Mouse (Mus musculus) intestine, embryonic 14.5 days (tissue): ENCODE measurements around the gene Mob1b. TPM values are rescaled to one million over a fixed set of nuclear protein-coding genes. Genes with fewer than 3 reads are reported as not detected.

Experiments used
- ATAC-seq: fragments of 200-750 bp; cut with Nextera tagmentation; replicated peaks from 2 replicates; pipeline ENCODE4 v1.8.0; 2017; ENCODE audit warnings: low read depth, moderate number of reproducible peaks, moderate TSS enrichment, moderate library complexity; ENCODE audit not compliant: low FRiP score, low TSS enrichment
- DNase-seq: peaks from one replicate; pipeline ENCODE4 v3.0.0-alpha.2; 2018; ENCODE audit warnings: low spot score
- H3K27ac ChIP-seq: fragments of 300-500 bp; sonication (generic); 2 replicates; pipeline ENCODE4 v1.5.1; 2014; ENCODE audit warnings: low read depth, mild to moderate bottlenecking, control low read depth
- H3K27me3 ChIP-seq: fragments of 300-500 bp; sonication (generic); replicated peaks from 2 replicates; pipeline ENCODE4 v1.6.1; 2014; ENCODE audit warnings: low read length, control low read depth; ENCODE audit not compliant: control insufficient read depth, insufficient read depth
- H3K36me3 ChIP-seq: fragments of 300-500 bp; sonication (generic); 2 replicates; pipeline ENCODE4 v1.6.1; 2014; ENCODE audit warnings: low read length, control low read depth; ENCODE audit not compliant: control insufficient read depth, insufficient read depth
- H3K4me1 ChIP-seq: fragments of 300-500 bp; sonication (generic); replicated peaks from 2 replicates; pipeline ENCODE4 v1.6.1; 2014; ENCODE audit warnings: low read length, control low read depth, mixed read lengths; ENCODE audit not compliant: control insufficient read depth, insufficient read depth
- H3K4me2 ChIP-seq: fragments of 300-500 bp; sonication (generic); 2 replicates; pipeline ENCODE4 v1.6.1; 2014; ENCODE audit warnings: low read length
- H3K4me3 ChIP-seq: fragments of 300-500 bp; sonication (generic); 2 replicates; pipeline ENCODE4 v1.5.1; 2014; ENCODE audit warnings: low read depth, low read length, control low read depth, mixed read lengths
- H3K9ac ChIP-seq: fragments of 300-500 bp; sonication (generic); 2 replicates; pipeline ENCODE4 v1.6.1; 2014; ENCODE audit warnings: mild to moderate bottlenecking, low read length
- H3K9me3 ChIP-seq: fragments of 300-500 bp; sonication (generic); 2 replicates; pipeline ENCODE4 v1.6.1; 2016; ENCODE audit warnings: low read length, control low read depth; ENCODE audit not compliant: control insufficient read depth
- WGBS: fragments of 180-500 bp; shearing (Covaris S2); extraction: QIAGEN DNeasy Blood & Tissue Kit; methylation state at CpG from one replicate; pipeline ENCODE4 v1.1.7; 2014; 5-methylcytosine and 5-hydroxymethylcytosine counted together
- polyA plus RNA-seq: library from polyadenylated mRNA; unstranded; fragments of >200 nt; fragmentation: Nextera tagmentation; extraction: Ambion mirVana; gene quantifications from 2 replicates; pipeline ENCODE4 v1.2.1, GENCODE M21; 2014

Gene Mob1b
- polyA plus RNA-seq, 1 experiment from 2014 or later: 14.7 TPM

DNA sequence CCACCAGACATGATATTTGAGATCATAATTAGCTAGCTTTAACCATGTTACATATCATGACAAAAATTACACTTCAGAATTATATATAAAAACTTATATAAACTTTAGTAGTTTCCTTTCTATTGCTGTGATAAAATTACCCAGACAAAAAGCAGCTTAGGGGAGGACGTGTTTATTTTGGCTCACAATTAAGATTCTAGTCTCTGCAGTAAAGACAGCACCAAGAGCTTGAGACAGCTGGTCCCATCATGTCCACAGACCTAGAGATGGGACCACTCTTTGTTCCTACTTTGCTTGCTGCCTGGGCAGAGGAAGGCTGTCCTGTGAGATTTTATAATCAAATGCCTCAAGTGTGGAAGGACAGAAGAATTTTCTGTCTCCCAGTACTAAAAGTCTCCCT lies 64.4 kb downstream of the Mob1b start:
- H3K4me3 ChIP-seq: no peak overlapping the region
- WGBS: 96% methylated on average over 1 of the region's 1 CpGs
- H3K4me1 ChIP-seq: no peaks in the 10 kb centered on the region
- DNase-seq (no peak), ATAC-seq (no peak)
- H3K9ac ChIP-seq: no peak overlapping the region
- no peaks in the 10 kb centered on the region for H3K9me3 ChIP-seq
- no peaks in the 10 kb centered on the region for H3K27me3 ChIP-seq
- peaks cover 52% of the 10 kb centered on the region for H3K36me3 ChIP-seq
- no peak overlapping the region for H3K27ac ChIP-seq
- no peak overlapping the region for H3K4me2 ChIP-seq

DNA sequence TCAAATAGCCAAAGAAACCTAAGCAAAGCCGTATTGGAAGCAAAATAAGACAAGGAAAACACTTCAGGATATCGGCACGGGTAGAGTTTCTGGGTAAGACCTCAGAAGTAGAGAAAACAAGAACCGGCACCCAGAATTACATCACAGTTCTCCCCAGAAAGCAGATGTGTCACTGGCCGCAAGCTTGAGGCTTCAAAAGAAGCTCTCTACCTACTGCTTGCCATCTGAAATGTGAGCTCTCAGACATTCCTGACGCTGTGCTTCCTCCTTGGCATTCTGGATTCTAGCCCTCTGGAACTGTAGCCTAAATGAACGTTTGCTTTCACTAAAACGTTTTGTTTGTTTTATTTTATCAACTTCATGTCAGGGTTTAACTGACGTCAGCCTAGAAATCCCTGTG lies 70.0 kb downstream of the Mob1b start:
- WGBS: 37% methylated on average over 9 of the region's 9 CpGs
- no peak for DNase-seq

GRCm38 (mm10) chr5:88791256-88792245 lies 70.9 kb downstream of the Mob1b start:
- no peak overlapping the region for H3K4me3 ChIP-seq
- H3K27me3 ChIP-seq: no peaks in the 10 kb centered on the region
- H3K4me1 ChIP-seq: no peaks in the 10 kb centered on the region
- H3K9ac ChIP-seq: no peak overlapping the region
- no peak overlapping the region for H3K4me2 ChIP-seq
- DNase-seq (peak; percentile 74), ATAC-seq (no peak)
- no peaks in the 10 kb centered on the region for H3K9me3 ChIP-seq
- 39% methylated on average over 10 of the region's 10 CpGs for WGBS
- H3K36me3 ChIP-seq: no peaks in the 10 kb centered on the region
- H3K27ac ChIP-seq: no peak overlapping the region

More for the DNA sequence above, 70.0 kb downstream of the Mob1b start:
- Histone ChIP-seq H3K36me3 (peaks cover 5% of the 10 kb centered on the region), H3K4me2 (no peak overlapping the region), H3K9me3 (no peaks in the 10 kb centered on the region), H3K4me1 (no peaks in the 10 kb centered on the region), H3K4me3 (no peak overlapping the region), H3K27me3 (no peaks in the 10 kb centered on the region), H3K9ac (no peak overlapping the region), H3K27ac (no peak overlapping the region)
- ATAC-seq: no peak

DNA sequence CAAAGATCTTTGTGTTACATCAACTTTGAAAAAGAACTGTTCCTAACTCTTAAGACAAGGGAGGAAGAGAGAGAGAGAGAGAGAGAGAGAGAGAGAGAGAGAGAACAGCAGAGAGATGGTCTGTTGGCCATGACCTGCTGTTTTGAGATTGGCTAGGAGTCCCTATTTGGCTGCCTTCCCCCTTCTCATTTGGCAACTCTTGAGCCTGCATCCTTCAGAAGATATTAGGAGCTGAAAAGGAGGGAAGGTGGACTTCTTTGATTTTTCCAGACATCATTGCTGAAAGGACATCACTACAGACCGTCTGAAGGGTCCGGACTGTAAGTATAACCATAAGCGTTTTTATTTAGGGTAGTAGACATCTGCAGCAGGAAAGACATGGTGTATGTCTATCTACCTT lies 73.0 kb downstream of the Mob1b start:
- 93% methylated on average over 3 of the region's 3 CpGs for WGBS
- H3K4me3 ChIP-seq: no peak overlapping the region
- no peak for ATAC-seq

GRCm38 (mm10) chr5:88795910-88796584 lies 75.4 kb downstream of the Mob1b start:
- ATAC-seq (no peak), DNase-seq (no peak)
- no peaks in the 10 kb centered on the region for H3K36me3 ChIP-seq
- H3K9me3 ChIP-seq: no peaks in the 10 kb centered on the region
- no peak overlapping the region for H3K4me3 ChIP-seq
- no peak overlapping the region for H3K9ac ChIP-seq
- no peaks in the 10 kb centered on the region for H3K4me1 ChIP-seq
- H3K4me2 ChIP-seq: peak overlapping the region; percentile 0; the same call in 1 of the 2 replicates
- WGBS: 47% methylated on average over 9 of the region's 9 CpGs
- no peak overlapping the region for H3K27ac ChIP-seq
- H3K27me3 ChIP-seq: no peaks in the 10 kb centered on the region

More for the DNA sequence above, 73.0 kb downstream of the Mob1b start:
- H3K4me1 ChIP-seq: no peaks in the 10 kb centered on the region
- H3K9me3 ChIP-seq: no peaks in the 10 kb centered on the region
- H3K4me2 ChIP-seq: no peak overlapping the region
- no peak overlapping the region for H3K9ac ChIP-seq
- H3K36me3 ChIP-seq: no peaks in the 10 kb centered on the region
- no peak for DNase-seq
- no peaks in the 10 kb centered on the region for H3K27me3 ChIP-seq
- H3K27ac ChIP-seq: no peak overlapping the region

DNA sequence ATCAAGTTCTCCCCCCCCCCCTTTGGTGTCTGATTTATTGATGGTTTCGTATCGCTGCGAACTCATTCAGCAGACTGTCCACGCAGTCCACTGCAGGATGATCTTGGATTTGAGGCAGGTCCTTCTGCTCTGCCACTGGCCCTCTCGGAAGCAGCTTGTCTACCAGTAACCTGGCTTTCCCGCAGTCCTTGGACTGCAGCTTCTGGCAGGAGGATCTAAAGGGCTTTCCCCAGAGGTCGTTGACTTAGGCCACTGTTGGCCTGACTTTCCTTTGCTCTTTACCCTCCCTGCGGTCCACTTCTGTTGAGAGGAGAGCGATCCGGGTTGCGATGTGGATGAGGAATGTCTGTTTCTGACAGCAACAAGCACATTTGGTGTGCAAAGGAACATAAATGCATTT lies 75.9 kb downstream of the Mob1b start:
- no peak for DNase-seq
- no peak overlapping the region for H3K4me3 ChIP-seq
- no peak for ATAC-seq
- no peaks in the 10 kb centered on the region for H3K27me3 ChIP-seq
- no peak overlapping the region for H3K27ac ChIP-seq
- H3K4me2 ChIP-seq: peak overlapping the region; percentile 0; the same call in 1 of the 2 replicates
- no peaks in the 10 kb centered on the region for H3K4me1 ChIP-seq
- 43% methylated on average over 11 of the region's 11 CpGs for WGBS
- H3K9ac ChIP-seq: no peak overlapping the region
- no peaks in the 10 kb centered on the region for H3K9me3 ChIP-seq
- H3K36me3 ChIP-seq: no peaks in the 10 kb centered on the region

DNA sequence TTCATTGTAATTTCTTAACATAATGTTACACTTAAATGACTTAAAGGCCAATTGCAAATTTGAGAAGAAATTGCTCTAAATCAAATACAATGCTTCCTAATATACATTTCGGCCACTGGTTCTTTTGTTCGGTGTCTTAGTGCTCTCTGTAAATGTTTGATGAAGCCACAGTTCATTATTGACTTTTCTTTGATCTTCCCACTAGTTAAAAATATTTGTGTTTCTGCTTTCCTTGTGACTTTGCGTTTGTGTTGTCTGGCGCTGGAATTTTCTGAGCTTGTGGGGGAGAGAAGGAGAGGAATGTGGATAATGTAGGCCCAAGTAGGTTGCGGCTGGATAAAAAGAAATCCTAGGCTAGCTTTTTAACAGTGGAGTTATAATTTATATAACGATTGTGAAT lies 76.5 kb downstream of the Mob1b start:
- Histone ChIP-seq H3K9me3 (no peaks in the 10 kb centered on the region), H3K4me2 (no peak overlapping the region), H3K4me3 (no peak overlapping the region), H3K4me1 (no peaks in the 10 kb centered on the region), H3K36me3 (no peaks in the 10 kb centered on the region), H3K27me3 (no peaks in the 10 kb centered on the region), H3K9ac (no peak overlapping the region), H3K27ac (no peak overlapping the region)
- no peak for ATAC-seq
- 67% methylated on average over 6 of the region's 6 CpGs for WGBS
- DNase-seq: no peak

DNA sequence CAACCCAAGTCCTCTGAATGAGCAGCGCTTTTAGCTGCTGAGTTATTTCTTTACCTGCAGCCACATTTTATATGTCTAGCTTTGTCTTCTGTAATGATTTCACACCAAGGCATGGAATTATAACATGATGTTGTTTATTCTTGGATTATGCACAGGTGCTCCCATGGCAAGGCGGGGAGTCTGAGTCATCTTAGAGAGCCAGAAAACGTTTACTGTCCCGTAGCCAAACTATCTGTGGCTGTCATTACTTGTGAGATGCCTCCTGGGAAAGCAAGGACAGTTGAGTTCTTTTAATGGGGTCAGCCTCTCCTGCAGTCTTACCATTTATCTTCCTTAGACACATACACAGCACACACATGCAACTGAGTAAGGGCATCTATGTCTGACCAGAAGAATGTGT lies 85.0 kb downstream of the Mob1b start:
- Histone ChIP-seq H3K4me3 (no peak overlapping the region), H3K4me1 (no peaks in the 10 kb centered on the region), H3K36me3 (no peaks in the 10 kb centered on the region), H3K27ac (no peak overlapping the region), H3K9me3 (no peaks in the 10 kb centered on the region), H3K9ac (no peak overlapping the region), H3K4me2 (no peak overlapping the region), H3K27me3 (no peaks in the 10 kb centered on the region)
- DNase-seq (no peak), ATAC-seq (no peak)
- 78% methylated on average over 4 of the region's 4 CpGs for WGBS
